Mouse (Mus musculus) forebrain, postnatal 0 days (tissue): Measurements from ENCODE around the gene Slc48a1. TPM values are rescaled to one million over a fixed set of nuclear protein-coding genes. Genes with fewer than 3 reads are reported as not detected.

Experiments
- ATAC-seq: fragments of 200-750 bp; cut with Nextera tagmentation; 2 replicates; pipeline ENCODE4 v1.8.0; 2017; ENCODE audit warnings: mild to moderate bottlenecking, moderate library complexity
- DNase-seq: peaks from one replicate; pipeline ENCODE4 v3.0.0-alpha.2; 2015
- H3K27ac ChIP-seq: fragments of 300-500 bp; sonication (generic); 2 replicates; pipeline ENCODE4 v1.5.1; 2014; ENCODE audit warnings: low read depth, mild to moderate bottlenecking, antibody characterized with exemption, low read length, moderate library complexity, mixed read lengths
- H3K27me3 ChIP-seq: fragments of 300-500 bp; sonication (generic); 2 replicates; pipeline ENCODE4 v1.6.1; 2014; ENCODE audit warnings: mild to moderate bottlenecking, low read length, mixed read lengths; ENCODE audit not compliant: insufficient read depth
- H3K36me3 ChIP-seq: fragments of 300-500 bp; sonication (generic); 2 replicates; pipeline ENCODE4 v1.6.1; 2014; ENCODE audit warnings: mild to moderate bottlenecking, moderate library complexity; ENCODE audit not compliant: insufficient read depth
- H3K4me1 ChIP-seq: fragments of 300-500 bp; sonication (generic); 2 replicates; pipeline ENCODE4 v1.6.1; 2014; ENCODE audit warnings: antibody characterized with exemption; ENCODE audit not compliant: insufficient read depth
- H3K4me2 ChIP-seq: fragments of 300-500 bp; sonication (generic); 2 replicates; pipeline ENCODE4 v1.6.1; 2014; ENCODE audit warnings: low read depth, mild to moderate bottlenecking, moderate library complexity
- H3K4me3 ChIP-seq: fragments of 300-500 bp; sonication (generic); 2 replicates; pipeline ENCODE4 v1.5.1; 2014; ENCODE audit warnings: low read depth, low read length, mixed read lengths
- H3K9ac ChIP-seq: fragments of 300-500 bp; sonication (generic); 2 replicates; pipeline ENCODE4 v1.6.1; 2014; ENCODE audit warnings: mild to moderate bottlenecking
- H3K9me3 ChIP-seq: fragments of 300-500 bp; sonication (generic); 2 replicates; pipeline ENCODE4 v1.6.1; 2016; ENCODE audit warnings: low read length
- CTCF ChIP-seq: sonication (generic); IDR thresholded peaks from 2 replicates; pipeline ENCODE4 v1.5.1; 2016; ENCODE audit warnings: antibody characterized with exemption, control low read depth, low read depth
- WGBS: fragments of 180-500 bp; shearing (Covaris S2); extraction: QIAGEN DNeasy Blood & Tissue Kit; methylation state at CpG from one replicate; pipeline ENCODE4 v1.1.7; 2014; 5-methylcytosine and 5-hydroxymethylcytosine counted together
- polyA plus RNA-seq: library from polyadenylated mRNA; unstranded; fragments of >200 nt; fragmentation: Nextera tagmentation; extraction: Ambion mirVana; gene quantifications from 2 replicates; pipeline ENCODE4 v1.2.1, GENCODE M21; 2015
- total RNA-seq: library from RNA; depleted of rRNA; stranded (reverse); fragments of >200 nt; gene quantifications from 2 replicates; pipeline ENCODE4 v1.2.3, GENCODE M21; 2014

Gene Slc48a1
- total and polyA plus RNA-seq, 2 experiments from 2014 or later = 56.4 to 135 TPM

- ATAC-seq (peak; percentile 80), DNase-seq (peak; percentile 76)
- 2% methylated on average over 42 of the region's 44 CpGs for WGBS
- peak within 1 kb of the TSS; percentile 96 for H3K4me2 ChIP-seq
- H3K4me1 ChIP-seq = peaks cover 13% of the 10 kb centered on the region; the same call in 1 of the 2 replicates
- H3K36me3 ChIP-seq = no peaks in the 10 kb centered on the region
- no peaks in the 10 kb centered on the region for H3K9me3 ChIP-seq
- H3K27ac ChIP-seq = peak within 1 kb of the TSS; percentile 75
- H3K4me3 ChIP-seq = peak within 1 kb of the TSS; percentile 55
- peak; percentile 74 for TF ChIP-seq CTCF
- H3K9ac ChIP-seq = peak within 1 kb of the TSS; percentile 60
- H3K27me3 ChIP-seq = no peaks in the 10 kb centered on the region
Observed at GRCm38 (mm10) chr15:97767280-97768186, 10.8 kb upstream of the Slc48a1 start, which contains the start of gene Rapgef3. Gene Rapgef3 (minus strand): TSS chr15:97767972.

- H3K36me3 ChIP-seq = no peaks in the 10 kb centered on the region
- H3K27ac ChIP-seq = peak overlapping the region; percentile 67; the same call in 1 of the 2 replicates
- peak overlapping the region; percentile 60 for H3K9ac ChIP-seq
- H3K4me1 ChIP-seq = peaks cover 13% of the 10 kb centered on the region; the same call in 1 of the 2 replicates
- DNase-seq (no peak), ATAC-seq (peak; percentile 23)
- H3K4me3 ChIP-seq = peak overlapping the region; percentile 55
- peak; percentile 28 for TF ChIP-seq CTCF
- no peaks in the 10 kb centered on the region for H3K9me3 ChIP-seq
- H3K27me3 ChIP-seq = no peaks in the 10 kb centered on the region
- H3K4me2 ChIP-seq = peak overlapping the region; percentile 96
- 1% methylated on average over 18 of the region's 18 CpGs for WGBS
Observed at GRCm38 (mm10) chr15:97768192-97768591, 10.1 kb upstream of the Slc48a1 start.

- H3K4me2 ChIP-seq = no peak overlapping the region
- peaks cover 13% of the 10 kb centered on the region; the same call in 1 of the 2 replicates for H3K4me1 ChIP-seq
- no peak overlapping the region for H3K9ac ChIP-seq
- WGBS = 74% methylated on average over 8 of the region's 8 CpGs
- H3K27me3 ChIP-seq = no peaks in the 10 kb centered on the region
- no peaks in the 10 kb centered on the region for H3K36me3 ChIP-seq
- ATAC-seq = no peak
- DNase-seq = no peak
- no peaks in the 10 kb centered on the region for H3K9me3 ChIP-seq
- H3K4me3 ChIP-seq = no peak overlapping the region
- H3K27ac ChIP-seq = no peak overlapping the region
- TF ChIP-seq CTCF = no peak
Observed at GRCm38 (mm10) chr15:97770280-97770679, 8.0 kb upstream of the Slc48a1 start.

GRCm38 (mm10) chr15:97773108-97773507 lies 5.2 kb upstream of the Slc48a1 start:
- 21% methylated on average over 5 of the region's 5 CpGs for whole genome bisulfite sequencing
- Histone ChIP-seq H3K4me1 (peaks cover 4% of the 10 kb centered on the region; the same call in 1 of the 2 replicates), H3K4me3 (no peak overlapping the region), H3K9ac (no peak overlapping the region), H3K27ac (no peak overlapping the region), H3K36me3 (no peaks in the 10 kb centered on the region), H3K9me3 (no peaks in the 10 kb centered on the region), H3K27me3 (no peaks in the 10 kb centered on the region), H3K4me2 (no peak overlapping the region)
- ATAC-seq = no peak
- DNase-seq = no peak
- TF ChIP-seq CTCF = no peak

- Histone ChIP-seq H3K27me3 (no peaks in the 10 kb centered on the region), H3K4me3 (no peak overlapping the region), H3K27ac (no peak overlapping the region), H3K36me3 (no peaks in the 10 kb centered on the region), H3K4me1 (no peaks in the 10 kb centered on the region), H3K9ac (no peak overlapping the region), H3K4me2 (no peak overlapping the region), H3K9me3 (no peaks in the 10 kb centered on the region)
- 80% methylated on average over 5 of the region's 5 CpGs for WGBS
- ATAC-seq (no peak), DNase-seq (no peak)
- TF ChIP-seq CTCF = no peak
Observed at GRCm38 (mm10) chr15:97773961-97774370, 4.4 kb upstream of the Slc48a1 start.

GRCm38 (mm10) chr15:97776514-97776913 lies 1.8 kb upstream of the Slc48a1 start:
- no peak overlapping the region for H3K4me3 ChIP-seq
- H3K9ac ChIP-seq = no peak overlapping the region
- H3K36me3 ChIP-seq = no peaks in the 10 kb centered on the region
- no peaks in the 10 kb centered on the region for H3K27me3 ChIP-seq
- peak; percentile 55 for DNase-seq
- H3K4me2 ChIP-seq = no peak overlapping the region
- no peaks in the 10 kb centered on the region for H3K9me3 ChIP-seq
- no peak overlapping the region for H3K27ac ChIP-seq
- peak; percentile 75 for TF ChIP-seq CTCF
- no peaks in the 10 kb centered on the region for H3K4me1 ChIP-seq
- ATAC-seq = no peak
- WGBS = 8% methylated on average over 8 of the region's 8 CpGs

- H3K27me3 ChIP-seq = no peaks in the 10 kb centered on the region
- H3K4me1 ChIP-seq = no peaks in the 10 kb centered on the region
- no peaks in the 10 kb centered on the region for H3K36me3 ChIP-seq
- H3K4me3 ChIP-seq = no peak overlapping the region
- DNase-seq (no peak), ATAC-seq (no peak)
- no peak overlapping the region for H3K27ac ChIP-seq
- no peaks in the 10 kb centered on the region for H3K9me3 ChIP-seq
- no peak overlapping the region for H3K9ac ChIP-seq
- TF ChIP-seq CTCF = no peak
- no peak overlapping the region for H3K4me2 ChIP-seq
- WGBS = 82% methylated on average over 6 of the region's 6 CpGs
Observed at GRCm38 (mm10) chr15:97776919-97777318, 1.4 kb upstream of the Slc48a1 start.
